ENCODE assay signal across 25 mouse cellular contexts in the genomic region with DNA sequence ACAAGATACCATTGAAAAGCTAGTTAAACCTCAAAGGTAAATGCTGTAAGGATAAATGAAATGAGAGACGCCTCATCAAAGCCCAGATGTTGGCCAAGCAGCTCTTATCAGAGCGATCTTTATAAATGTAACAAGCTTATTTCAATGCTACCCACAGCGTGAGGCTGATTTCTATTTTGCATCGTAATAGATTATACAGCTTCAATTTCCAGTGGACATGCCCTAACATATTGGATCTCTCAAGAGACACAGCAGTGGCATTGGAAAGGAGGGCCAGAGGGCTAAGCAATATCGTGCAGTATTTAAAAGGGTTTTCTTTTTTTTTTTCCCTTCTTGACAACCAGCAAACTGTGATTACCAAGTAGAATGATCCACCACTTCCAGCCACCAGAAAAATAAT.
"Had no signal": no experiment of that assay in that cellular context is flagged by ENCODE, and none has a peak within 500 bp of the region (broad histone marks: within the 10 kb centered on the region; RNA-seq: fewer than 3 reads in every experiment).

No protein-coding gene starts in this region.

- H3K27ac ChIP-seq: gastrocnemius, adult 2 months; heart, embryonic 10.5 days; hindbrain, embryonic 10.5 days; hindbrain, embryonic 13.5 days; hindbrain, embryonic 15.5 days; intestine, embryonic 15.5 days; layer of hippocampus, adult 2 months; left cerebral cortex, adult 2 months; limb, embryonic 10.5 days; limb, embryonic 12.5 days had no signal

- H3K27me3 ChIP-seq: heart, embryonic 12.5 days; hindbrain, embryonic 13.5 days; hindbrain, embryonic 15.5 days; intestine, embryonic 15.5 days; limb, embryonic 12.5 days had no signal

- H3K4me3 ChIP-seq: gastrocnemius, adult 2 months; heart, embryonic 10.5 days; heart, embryonic 12.5 days; hindbrain, embryonic 10.5 days; hindbrain, embryonic 13.5 days; hindbrain, embryonic 15.5 days; intestine, embryonic 15.5 days; layer of hippocampus, adult 2 months; left cerebral cortex, adult 2 months; limb, embryonic 10.5 days; limb, embryonic 12.5 days had no signal

- ATAC-seq: inflammation-experienced regulatory T-cells, adult 6 months; intestine, embryonic 15.5 days; intestine, postnatal 0 days had no signal

- H3K9me3 ChIP-seq: heart, embryonic 10.5 days; heart, embryonic 12.5 days; hindbrain, embryonic 10.5 days; hindbrain, embryonic 13.5 days; hindbrain, embryonic 15.5 days; intestine, embryonic 15.5 days; limb, embryonic 10.5 days; limb, embryonic 12.5 days had no signal

- H3K36me3 ChIP-seq: heart, embryonic 10.5 days; heart, embryonic 12.5 days; hindbrain, embryonic 10.5 days; hindbrain, embryonic 13.5 days; hindbrain, embryonic 15.5 days; intestine, embryonic 15.5 days; limb, embryonic 10.5 days; limb, embryonic 12.5 days had no signal

- H3K9ac ChIP-seq: heart, embryonic 12.5 days; hindbrain, embryonic 13.5 days; hindbrain, embryonic 15.5 days; intestine, embryonic 15.5 days; limb, embryonic 12.5 days had no signal

- DNase-seq: gastrocnemius, adult 2 months; gastrocnemius, postnatal 10 days; gastrocnemius, postnatal 25 days; heart, adult 18-20 months; heart, postnatal 10 days; heart, postnatal 4 days; kidney, adult 18-20 months; kidney, adult 8-10 months; kidney, postnatal 10 days; kidney, postnatal 25 days; kidney, postnatal 4 days; liver had no signal

- H3K4me1 ChIP-seq: heart, embryonic 10.5 days; heart, embryonic 12.5 days; hindbrain, embryonic 10.5 days; hindbrain, embryonic 15.5 days; intestine, embryonic 15.5 days; limb, embryonic 10.5 days; limb, embryonic 12.5 days had no signal

- H3K4me2 ChIP-seq: heart, embryonic 12.5 days; hindbrain, embryonic 13.5 days; hindbrain, embryonic 15.5 days; intestine, embryonic 15.5 days; limb, embryonic 12.5 days; liver, embryonic 11.5 days had no signal
